Mouse (Mus musculus): ENCODE data around the gene Txnip. TPM values are rescaled to one million over a fixed set of nuclear protein-coding genes. Genes with fewer than 3 reads are reported as not detected.
"Not testable (repeated sequence)": the region's sequence is repeated elsewhere in the genome, so short reads cannot be mapped to it uniquely, and the experiment has no call there.

The Txnip gene
- polyA plus RNA-seq, 1 experiment from 2014 or later = 153 TPM

DNA sequence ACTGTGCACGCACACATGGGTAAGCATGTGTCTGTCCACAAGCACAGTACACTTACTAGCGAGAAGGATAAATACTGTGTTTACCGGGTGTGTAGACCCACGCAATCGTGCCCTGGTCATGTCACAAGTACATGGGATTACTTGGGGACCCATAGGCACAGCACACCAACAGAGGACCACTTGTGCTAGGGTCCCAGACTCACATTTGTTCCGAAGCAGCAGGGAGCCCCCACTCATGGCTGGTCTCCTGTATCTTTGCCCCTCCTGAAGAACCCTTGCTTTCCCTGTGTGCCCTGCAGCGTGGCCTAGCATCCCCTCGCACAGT, 41.3 kb downstream of the Txnip start:
- Histone ChIP-seq H3K27ac (no peak overlapping the region), H3K4me1 (peaks cover 69% of the 10 kb centered on the region), H3K9ac (no peak overlapping the region), H3K27me3 (peaks cover 42% of the 10 kb centered on the region), H3K4me3 (replicated peaks) (peak overlapping the region; percentile 54; the same call in 1 of the 2 replicates), H3K36me3 (peaks cover 6% of the 10 kb centered on the region), H3K4me2 (peak overlapping the region; percentile 83), H3K9me3 (replicated peaks) (no peaks in the 10 kb centered on the region)
- 54% methylated on average over 8 of the region's 8 CpGs for WGBS
- ATAC-seq (replicated peaks; ENCODE audit: low FRiP score) = no peak

DNA sequence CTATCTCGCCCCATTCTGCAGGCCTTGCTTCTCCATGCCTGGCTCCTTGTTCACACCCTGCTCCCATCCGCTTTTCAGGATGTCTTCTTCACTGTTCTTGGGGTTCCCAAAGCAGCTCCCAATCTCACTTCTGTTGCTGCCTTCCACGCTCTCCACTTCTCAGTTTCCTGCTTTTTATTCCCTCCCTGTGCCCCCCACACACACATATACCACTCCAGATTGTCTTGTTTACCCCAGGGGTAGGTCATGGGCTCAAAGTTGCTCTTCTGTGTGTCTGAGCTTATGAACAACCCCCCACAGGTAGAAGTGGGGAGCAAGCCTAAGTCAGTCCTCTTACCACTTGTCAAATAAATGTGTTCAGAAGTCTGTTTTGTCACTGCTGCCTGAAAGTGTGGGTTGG, 41.7 kb downstream of the Txnip start:
- H3K27me3 ChIP-seq = peaks cover 42% of the 10 kb centered on the region

DNA sequence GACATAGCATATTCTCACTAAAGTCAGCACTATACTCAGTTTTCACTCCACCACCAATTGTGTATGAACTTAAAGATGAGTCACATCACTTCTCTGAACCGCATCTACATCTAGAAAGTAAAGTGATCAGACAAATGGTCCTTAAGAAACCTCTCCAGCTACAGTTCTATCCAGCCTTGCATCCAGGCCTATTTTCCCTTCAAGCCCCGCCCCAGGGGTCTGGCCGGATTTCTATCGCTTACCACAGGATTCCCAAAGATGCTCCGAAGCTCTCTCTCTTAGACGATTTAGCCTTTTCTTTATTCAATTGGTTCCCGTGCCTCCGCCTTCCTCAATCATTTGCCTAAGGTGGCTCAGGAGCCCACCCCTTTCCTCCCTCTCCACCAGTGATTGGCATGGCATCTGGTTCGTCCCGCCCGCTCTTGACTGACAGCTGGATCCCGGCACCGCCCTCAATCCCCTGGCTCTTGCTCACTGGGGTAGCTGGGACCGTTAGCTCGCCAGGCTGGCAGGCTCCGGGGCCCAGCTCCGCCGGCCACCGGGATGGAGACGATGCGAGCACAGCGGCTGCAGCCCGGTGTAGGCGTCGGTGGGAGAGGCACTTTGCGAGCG, 43.0 kb downstream of the Txnip start, which contains the start of gene Lix1l:
Lix1l (plus strand) TSS at position 511 of the 612 bp plus-strand sequence.
- H3K4me1 ChIP-seq = peaks cover 68% of the 10 kb centered on the region
- H3K9ac ChIP-seq = peak within 1 kb of the TSS; percentile 74
- under 1% methylated on average over 27 of the region's 27 CpGs for WGBS
- peak; percentile 94 for ATAC-seq (replicated peaks; ENCODE audit: low FRiP score)
- H3K4me2 ChIP-seq = peak within 1 kb of the TSS; percentile 86
- H3K4me3 ChIP-seq (replicated peaks) = peak within 1 kb of the TSS; percentile 72
- peaks cover 11% of the 10 kb centered on the region for H3K36me3 ChIP-seq
- peaks cover 31% of the 10 kb centered on the region for H3K27me3 ChIP-seq
- peak within 1 kb of the TSS; percentile 97 for H3K27ac ChIP-seq
- no peaks in the 10 kb centered on the region for H3K9me3 ChIP-seq (replicated peaks)

More for the DNA sequence above, 41.7 kb downstream of the Txnip start:
- no peak for ATAC-seq (replicated peaks; ENCODE audit: low FRiP score)
- peak overlapping the region; percentile 54; the same call in 1 of the 2 replicates for H3K4me3 ChIP-seq (replicated peaks)
- no peaks in the 10 kb centered on the region for H3K9me3 ChIP-seq (replicated peaks)
- peaks cover 73% of the 10 kb centered on the region for H3K4me1 ChIP-seq
- no peak overlapping the region for H3K4me2 ChIP-seq
- peaks cover 8% of the 10 kb centered on the region for H3K36me3 ChIP-seq
- WGBS = 78% methylated on average over 3 of the region's 3 CpGs
- H3K27ac ChIP-seq = no peak overlapping the region
- no peak overlapping the region for H3K9ac ChIP-seq

DNA sequence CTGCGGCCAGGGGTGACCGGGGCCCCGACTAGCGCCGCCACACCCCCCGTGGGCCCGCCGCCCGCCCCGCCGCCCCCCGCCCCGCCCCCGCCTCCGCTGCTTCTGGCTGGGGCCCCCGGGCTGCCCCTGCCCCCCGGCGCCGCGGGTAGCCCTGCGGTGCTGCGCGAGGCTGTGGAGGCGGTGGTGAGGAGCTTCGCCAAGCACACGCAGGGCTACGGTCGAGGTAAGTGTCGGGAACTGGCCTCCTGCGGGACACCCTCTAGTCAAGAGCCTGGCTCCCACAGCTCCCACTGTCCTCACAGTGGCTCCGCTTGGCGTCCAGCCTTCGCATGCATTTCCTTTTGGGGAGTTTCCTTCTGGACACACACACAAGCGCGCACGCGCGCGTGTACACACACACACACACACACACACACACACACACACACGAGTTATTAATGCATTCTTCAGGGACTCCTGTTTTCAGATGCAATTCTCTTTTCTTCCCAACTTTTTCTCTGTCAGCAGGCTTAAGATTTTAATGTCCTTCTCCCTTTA, 43.6 kb downstream of the Txnip start:
- peaks cover 25% of the 10 kb centered on the region for H3K27me3 ChIP-seq
- H3K27ac ChIP-seq = peak overlapping the region; percentile 97
- peak overlapping the region; percentile 86 for H3K4me2 ChIP-seq
- H3K36me3 ChIP-seq = peaks cover 11% of the 10 kb centered on the region
- H3K9me3 ChIP-seq (replicated peaks) = no peaks in the 10 kb centered on the region
- ATAC-seq (replicated peaks; ENCODE audit: low FRiP score) = peak; percentile 59
- peak overlapping the region; percentile 72 for H3K4me3 ChIP-seq (replicated peaks)
- peaks cover 63% of the 10 kb centered on the region for H3K4me1 ChIP-seq
- H3K9ac ChIP-seq = peak overlapping the region; percentile 74
- WGBS = 1% methylated on average over 19 of the region's 40 CpGs

- peaks cover 17% of the 10 kb centered on the region for H3K27me3 ChIP-seq
- peak overlapping the region; percentile 72 for H3K4me3 ChIP-seq (replicated peaks)
- H3K27ac ChIP-seq = peak overlapping the region; percentile 97
- WGBS = 19% methylated on average over 10 of the region's 10 CpGs
- H3K36me3 ChIP-seq = peaks cover 11% of the 10 kb centered on the region
- peaks cover 55% of the 10 kb centered on the region for H3K4me1 ChIP-seq
- peak overlapping the region; percentile 74 for H3K9ac ChIP-seq
- ATAC-seq (replicated peaks; ENCODE audit: low FRiP score) = no peak
- H3K9me3 ChIP-seq (replicated peaks) = no peaks in the 10 kb centered on the region
- peak overlapping the region; percentile 86 for H3K4me2 ChIP-seq
Measured at GRCm38 (mm10) chr3:96601941-96602703, 44.4 kb downstream of the Txnip start.

DNA sequence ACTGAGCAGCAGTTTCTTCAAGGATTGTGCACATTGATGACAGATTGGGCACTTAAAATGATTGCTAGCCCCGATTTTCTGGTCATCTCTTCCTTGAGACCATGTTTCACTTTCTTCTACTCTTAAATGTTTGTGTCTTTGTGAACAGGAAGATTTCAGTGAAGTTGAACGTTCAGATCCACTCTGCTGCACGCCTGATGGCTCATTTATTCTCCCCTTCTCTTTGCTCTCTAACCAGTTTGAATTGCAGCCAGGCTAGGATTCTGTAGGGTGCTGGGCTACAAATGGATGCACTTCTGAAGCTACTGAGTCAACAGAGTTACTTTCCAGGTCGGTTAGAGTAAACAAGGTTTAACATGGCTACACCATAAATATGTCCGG, 44.9 kb downstream of the Txnip start:
- H3K4me2 ChIP-seq = peak overlapping the region; percentile 86
- peak overlapping the region; percentile 74 for H3K9ac ChIP-seq
- H3K9me3 ChIP-seq (replicated peaks) = no peaks in the 10 kb centered on the region
- peak overlapping the region; percentile 72 for H3K4me3 ChIP-seq (replicated peaks)
- peak overlapping the region; percentile 97 for H3K27ac ChIP-seq
- 15% methylated on average over 5 of the region's 5 CpGs for WGBS
- no peak for ATAC-seq (replicated peaks; ENCODE audit: low FRiP score)
- H3K4me1 ChIP-seq = peaks cover 49% of the 10 kb centered on the region
- H3K36me3 ChIP-seq = peaks cover 11% of the 10 kb centered on the region
- peaks cover 17% of the 10 kb centered on the region for H3K27me3 ChIP-seq

- WGBS = 53% methylated on average over 5 of the region's 5 CpGs
- peaks cover 11% of the 10 kb centered on the region for H3K36me3 ChIP-seq
- peaks cover 16% of the 10 kb centered on the region for H3K27me3 ChIP-seq
Measured at GRCm38 (mm10) chr3:96603311-96603710, 45.6 kb downstream of the Txnip start.

DNA sequence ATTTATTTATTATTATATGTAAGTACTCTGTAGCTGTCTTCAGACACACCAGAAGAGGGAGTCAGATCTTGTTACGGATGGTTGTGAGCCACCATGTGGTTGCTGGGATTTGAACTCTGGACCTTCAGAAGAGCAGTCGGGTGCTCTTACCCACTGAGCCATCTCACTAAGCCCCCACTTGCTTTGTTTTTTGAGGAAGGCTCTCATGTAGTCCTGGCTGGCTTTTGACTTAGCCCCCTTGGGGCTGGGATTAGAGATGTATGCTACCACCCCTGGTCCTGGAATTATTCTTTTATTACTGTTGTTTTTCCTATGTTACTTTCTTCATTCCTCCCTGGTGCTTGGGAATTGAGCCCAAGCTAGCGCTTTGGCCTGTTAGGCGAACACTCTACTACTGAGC, 48.2 kb downstream of the Txnip start:
- H3K27ac ChIP-seq; H3K27me3 ChIP-seq; ATAC-seq (replicated peaks; ENCODE audit: low FRiP score); H3K9me3 ChIP-seq (replicated peaks); H3K9ac ChIP-seq; H3K4me3 ChIP-seq (replicated peaks); H3K4me2 ChIP-seq: not testable (repeated sequence)
- Histone ChIP-seq H3K36me3 (peaks cover 11% of the 10 kb centered on the region), H3K4me1 (peaks cover 25% of the 10 kb centered on the region; the same call in 1 of the 2 replicates)
- 87% methylated on average over 4 of the region's 4 CpGs for WGBS

More at GRCm38 (mm10) chr3:96603311-96603710, 45.6 kb downstream of the Txnip start:
- ATAC-seq (replicated peaks; ENCODE audit: low FRiP score) = no peak
- Histone ChIP-seq H3K4me2 (peak overlapping the region; percentile 86), H3K9me3 (replicated peaks) (no peaks in the 10 kb centered on the region), H3K4me1 (peaks cover 43% of the 10 kb centered on the region), H3K27ac (peak overlapping the region; percentile 97; the same call in 1 of the 2 replicates), H3K9ac (0 out of 2 replicates have a peak overlapping the region, but pooled peaks have one; percentile 74), H3K4me3 (replicated peaks) (peak overlapping the region; percentile 72)

DNA sequence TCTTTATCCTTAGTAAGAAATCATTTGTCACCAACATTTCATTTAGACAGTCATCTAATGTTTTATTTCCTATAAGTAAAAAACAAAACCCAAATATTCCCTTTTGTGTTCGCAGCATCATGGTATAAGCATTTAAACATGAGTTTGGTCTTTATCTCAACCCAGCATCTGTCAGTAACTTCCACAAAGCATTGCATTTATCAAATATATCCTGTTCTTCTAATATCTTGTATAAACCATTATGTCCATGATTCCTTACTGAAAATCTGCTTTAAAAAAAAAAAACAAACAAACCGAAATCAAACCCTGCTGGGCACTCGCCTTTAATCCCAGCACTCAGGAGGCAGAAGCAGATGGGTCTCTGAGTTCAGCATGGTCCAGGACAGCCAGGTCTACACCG, 48.9 kb downstream of the Txnip start:
- H3K9me3 ChIP-seq (replicated peaks) = no peaks in the 10 kb centered on the region
- 87% methylated on average over 4 of the region's 4 CpGs for WGBS
- H3K4me2 ChIP-seq = no peak overlapping the region
- no peak overlapping the region for H3K27ac ChIP-seq
- H3K4me1 ChIP-seq = peaks cover 25% of the 10 kb centered on the region; the same call in 1 of the 2 replicates
- H3K27me3 ChIP-seq = no peaks in the 10 kb centered on the region
- no peak for ATAC-seq (replicated peaks; ENCODE audit: low FRiP score)
- no peak overlapping the region for H3K4me3 ChIP-seq (replicated peaks)
- no peak overlapping the region for H3K9ac ChIP-seq
- H3K36me3 ChIP-seq = peaks cover 11% of the 10 kb centered on the region

Other genes starting within 250 kb of the Txnip start
- gene BC107364, start 105.7 kb upstream of the Txnip start, polyA plus RNA-seq (2015; fragmentation: Nextera tagmentation; extraction: Ambion mirVana) = 0.15 TPM in 1 of 2 replicates, not detected in the other
- 1.1 and 1.8 TPM in 2 replicates for gene Hfe2, start 32.8 kb upstream of the Txnip start, polyA plus RNA-seq (2015; fragmentation: Nextera tagmentation; extraction: Ambion mirVana)
- 2.1 TPM in 2 replicates for gene Gm16253, start 19.0 kb downstream of the Txnip start, polyA plus RNA-seq (2015; fragmentation: Nextera tagmentation; extraction: Ambion mirVana)
- 38.1 and 39.8 TPM in 2 replicates for gene Polr3gl, start 36.2 kb downstream of the Txnip start, polyA plus RNA-seq (2015; fragmentation: Nextera tagmentation; extraction: Ambion mirVana)
- gene Ankrd34a, start 38.7 kb downstream of the Txnip start, polyA plus RNA-seq (2015; fragmentation: Nextera tagmentation; extraction: Ambion mirVana) = 1.8 and 2.8 TPM in 2 replicates
- 6.5 and 8.0 TPM in 2 replicates for gene Lix1l, start 43.2 kb downstream of the Txnip start, polyA plus RNA-seq (2015; fragmentation: Nextera tagmentation; extraction: Ambion mirVana)
- 145 and 151 TPM in 2 replicates for gene Rbm8a, start 72.0 kb downstream of the Txnip start, polyA plus RNA-seq (2015; fragmentation: Nextera tagmentation; extraction: Ambion mirVana)
- 54.9 and 56.8 TPM in 2 replicates for gene Pex11b, start 77.4 kb downstream of the Txnip start, polyA plus RNA-seq (2015; fragmentation: Nextera tagmentation; extraction: Ambion mirVana)
- 0.09 and 0.17 TPM in 2 replicates for gene Gm42957, start 77.5 kb downstream of the Txnip start, polyA plus RNA-seq (2015; fragmentation: Nextera tagmentation; extraction: Ambion mirVana)
- gene Itga10, start 87.6 kb downstream of the Txnip start, polyA plus RNA-seq (2015; fragmentation: Nextera tagmentation; extraction: Ambion mirVana) = 0.83 and 2.2 TPM in 2 replicates
- 0.86 and 1.1 TPM in 2 replicates for gene Ankrd35, start 112.2 kb downstream of the Txnip start, polyA plus RNA-seq (2015; fragmentation: Nextera tagmentation; extraction: Ambion mirVana)
- 61.9 and 73.0 TPM in 2 replicates for gene Pias3, start 138.4 kb downstream of the Txnip start, polyA plus RNA-seq (2015; fragmentation: Nextera tagmentation; extraction: Ambion mirVana)
- gene Nudt17, start 150.6 kb downstream of the Txnip start, polyA plus RNA-seq (2015; fragmentation: Nextera tagmentation; extraction: Ambion mirVana) = 10.0 and 10.5 TPM in 2 replicates
- 41.0 and 41.5 TPM in 2 replicates for gene Polr3c, start 169.7 kb downstream of the Txnip start, polyA plus RNA-seq (2015; fragmentation: Nextera tagmentation; extraction: Ambion mirVana)
- 56.6 and 57.2 TPM in 2 replicates for gene Rnf115, start 169.7 kb downstream of the Txnip start, polyA plus RNA-seq (2015; fragmentation: Nextera tagmentation; extraction: Ambion mirVana)

Measured in kidney, embryonic 15.5 days (tissue).